Mouse (Mus musculus) heart, adult 11 months (tissue): Measurements from ENCODE around the gene Usf1.

Experiments
- DNase-seq: peaks from one replicate; pipeline ENCODE4 v3.0.0; 2022

Usf1 gene

DNA sequence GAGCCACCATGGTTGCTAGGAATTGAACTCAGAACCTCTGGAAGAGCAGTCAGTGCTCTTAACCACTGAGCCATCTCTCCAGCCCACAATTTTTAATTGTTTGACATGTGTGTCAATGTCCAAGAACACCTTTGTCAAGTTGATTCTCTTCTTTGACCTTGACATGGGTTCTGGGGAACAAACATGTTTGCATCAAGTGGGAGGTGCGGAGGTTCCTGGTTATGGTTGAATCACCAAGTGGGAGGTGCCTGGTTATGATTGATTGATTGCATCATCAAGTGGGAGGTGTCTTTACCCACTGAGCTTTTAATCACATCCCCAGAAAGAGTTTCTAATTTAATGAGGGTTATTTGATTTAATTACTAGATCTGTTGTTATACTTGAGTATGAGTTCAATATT lies 46.5 kb downstream of the Usf1 start:
- DNase-seq: no peak

DNA sequence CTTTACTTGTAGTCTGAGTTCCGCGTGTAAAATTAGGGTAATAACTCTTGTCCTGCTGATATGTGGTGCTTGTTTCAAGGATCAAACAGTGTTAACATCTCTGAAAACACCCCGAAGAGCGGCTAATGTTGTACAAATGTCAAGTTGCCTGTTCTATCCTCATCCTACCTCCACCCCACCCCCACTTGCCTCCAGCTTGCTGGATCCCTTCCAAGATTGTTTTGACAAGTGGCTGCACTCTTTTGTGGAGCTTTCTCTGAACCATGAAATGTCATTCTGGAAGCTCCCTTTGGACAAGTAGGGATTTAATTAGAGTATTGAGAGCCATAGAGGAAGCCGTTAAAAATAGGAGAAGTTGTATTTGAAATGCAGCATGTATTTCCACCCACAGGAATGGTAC lies 48.7 kb downstream of the Usf1 start:
- DNase-seq: peak; percentile 64

DNA sequence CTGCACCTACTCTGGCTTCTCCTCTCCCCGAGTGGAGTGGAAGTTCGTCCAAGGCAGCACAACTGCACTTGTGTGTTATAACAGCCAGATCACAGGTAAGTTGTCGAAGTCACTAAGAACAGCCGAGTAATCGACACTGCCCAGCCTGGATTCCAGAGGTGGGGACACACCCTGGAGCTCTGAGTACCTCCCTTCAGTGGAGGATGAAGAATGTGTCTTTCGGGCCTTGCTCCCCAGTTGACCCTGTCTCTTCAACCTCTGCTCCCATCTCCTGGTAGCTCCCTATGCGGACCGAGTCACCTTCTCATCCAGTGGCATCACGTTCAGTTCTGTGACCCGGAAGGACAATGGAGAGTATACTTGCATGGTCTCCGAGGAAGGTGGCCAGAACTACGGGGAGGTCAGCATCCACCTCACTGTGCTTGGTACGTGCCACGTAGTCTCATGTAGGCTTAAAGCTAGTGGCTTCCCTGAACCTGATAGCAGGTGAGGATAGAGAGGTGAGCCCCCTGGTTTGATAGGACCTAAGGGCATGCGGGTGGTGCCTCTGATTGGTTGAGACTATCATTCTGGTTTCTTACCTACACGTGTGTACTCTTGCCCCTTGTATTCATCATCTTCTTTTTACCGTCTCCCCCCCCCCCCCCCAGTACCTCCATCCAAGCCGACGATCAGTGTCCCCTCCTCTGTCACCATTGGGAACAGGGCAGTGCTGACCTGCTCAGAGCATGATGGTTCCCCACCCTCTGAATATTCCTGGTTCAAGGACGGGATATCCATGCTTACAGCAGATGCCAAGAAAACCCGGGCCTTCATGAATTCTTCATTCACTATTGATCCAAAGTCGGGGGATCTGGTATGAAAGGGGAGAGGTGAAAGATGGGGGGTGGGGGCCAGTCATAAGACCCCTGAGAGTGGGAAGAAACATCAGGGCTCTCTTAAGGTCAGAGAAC lies 49.7 kb downstream of the Usf1 start:
- DNase-seq: peak; percentile 81

DNA sequence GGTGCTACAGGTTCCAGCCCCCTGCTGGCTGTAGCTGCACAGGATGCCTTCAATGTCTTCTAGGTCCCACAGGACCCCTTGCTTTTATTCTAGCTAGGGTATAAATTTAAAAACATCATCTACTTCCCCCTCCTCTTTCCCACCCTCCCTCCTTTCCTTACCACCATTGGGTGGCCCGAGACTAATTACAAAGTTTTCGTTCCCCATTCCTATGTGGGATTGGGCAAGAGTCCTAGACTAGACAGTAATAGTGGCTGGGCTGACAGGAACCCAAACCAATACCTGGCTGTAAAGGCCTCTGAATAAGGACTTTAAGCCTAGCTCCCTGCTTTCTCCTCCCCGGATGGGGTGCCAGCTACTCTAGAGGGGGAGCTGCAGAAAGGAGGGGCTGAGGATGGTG lies 52.0 kb downstream of the Usf1 start:
- DNase-seq: no peak

DNA sequence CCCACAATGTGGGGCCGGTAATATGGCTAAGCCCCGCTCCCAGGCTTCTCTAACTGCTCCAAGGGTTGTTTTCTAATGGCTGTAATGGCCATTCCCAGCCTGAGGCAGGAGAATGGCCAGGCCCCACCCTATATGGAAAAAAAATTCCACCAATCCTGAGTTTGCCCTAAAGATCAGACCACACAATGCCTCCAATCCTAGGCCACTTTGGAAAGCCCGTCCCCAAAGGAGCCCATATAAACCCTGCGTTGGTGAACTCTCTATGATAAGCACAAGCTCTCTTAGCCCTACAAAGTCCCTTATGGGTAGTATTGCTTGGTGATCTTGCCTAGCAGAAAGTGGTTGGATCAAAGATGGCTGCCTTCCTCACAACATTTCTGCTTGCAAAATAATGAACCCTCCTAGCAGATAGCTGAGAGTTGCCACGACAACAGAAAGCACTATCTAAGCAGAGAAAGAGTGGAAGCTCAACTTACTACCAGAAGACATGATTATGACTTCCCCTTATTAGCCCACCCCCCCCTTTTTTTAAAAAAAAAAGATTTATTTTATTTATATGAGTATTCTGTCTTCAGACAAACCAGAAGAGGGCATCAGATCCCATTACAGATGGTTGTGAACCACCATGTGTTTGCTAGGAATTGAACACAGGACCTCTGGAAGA lies 54.8 kb downstream of the Usf1 start:
- peak; percentile 41 for DNase-seq

DNA sequence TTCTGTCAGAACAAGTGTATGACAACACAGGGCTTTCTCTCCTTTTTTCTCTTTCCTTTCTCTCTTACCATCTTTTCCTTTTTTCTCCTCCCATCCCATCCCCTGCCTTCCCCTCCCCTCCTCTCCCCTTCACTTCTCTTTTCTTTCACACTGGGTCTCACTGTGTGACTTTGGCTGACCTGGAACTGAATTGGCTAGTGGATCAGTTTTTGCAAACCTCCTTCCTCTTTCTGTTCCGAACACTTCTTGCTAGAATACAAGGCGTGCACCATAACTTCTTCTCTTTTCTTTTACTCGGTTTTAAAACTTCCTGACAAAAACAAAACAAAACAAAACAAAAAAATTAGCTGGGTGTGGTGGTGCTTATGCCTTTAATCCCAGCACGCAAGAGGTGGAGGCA lies 55.5 kb downstream of the Usf1 start:
- no peak for DNase-seq
